Mouse (Mus musculus) testis, adult 2 months (tissue): ENCODE results near the gene Pdx1.

Experiments
- CTCF ChIP-seq: fragments of 200-500 bp; IDR thresholded peaks from 2 replicates; pipeline ENCODE4 v1.5.1; 2012; ENCODE audit warnings: low read depth, mild to moderate bottlenecking, inconsistent platforms, low read length, moderate library complexity; ENCODE audit not compliant: control insufficient read depth, insufficient read depth, insufficient replicate concordance
- POLR2A ChIP-seq: fragments of 200-500 bp; IDR thresholded peaks from 2 replicates; pipeline ENCODE4 v1.6.1; 2012; ENCODE audit warnings: low read depth, mild to moderate bottlenecking, inconsistent platforms, low read length, moderate library complexity; ENCODE audit not compliant: control insufficient read depth

GRCm38 (mm10) chr5:147302141-147302540 is 32.4 kb downstream of the Pdx1 start:
- no peak for TF ChIP-seq CTCF
- TF ChIP-seq POLR2A: no peak
